Mouse (Mus musculus): ENCODE measurements around the gene Gch1.

GRCm38 (mm10) chr14:47208564-47209493 is 19.6 kb upstream of the Gch1 start:
- TF ChIP-seq CTCF (IDR thresholded peaks at IDR 0.05; ENCODE audit: borderline replicate concordance, control insufficient read depth, extremely low read depth, insufficient read depth, low read length, poor library complexity) (no peak), POLR2A (IDR thresholded peaks at IDR 0.05; ENCODE audit: control insufficient read depth, extremely low read depth, insufficient read depth, low read length, poor library complexity) (no peak)

Data from thymus, adult 2 months (tissue).